In the genomic region with DNA sequence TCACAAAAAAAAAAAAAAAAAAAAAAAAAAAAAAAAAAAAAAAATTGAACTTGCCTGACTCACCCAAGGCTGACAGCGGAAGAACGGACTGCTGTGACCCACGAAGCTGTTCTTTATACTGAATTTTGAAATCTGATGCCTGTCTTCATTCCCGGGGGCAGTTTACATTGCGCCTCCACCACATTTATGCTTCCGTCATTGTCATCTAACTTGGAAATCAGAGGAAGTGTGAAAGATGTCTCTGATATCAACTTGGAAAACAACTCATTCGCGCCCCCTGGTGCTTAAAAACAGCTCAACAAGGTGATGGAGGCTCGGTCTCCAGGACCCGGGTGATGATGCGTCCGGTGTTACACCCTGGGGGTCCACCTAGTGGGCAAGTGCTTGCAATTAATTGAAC, we compare ENCODE assay signal across 9 mouse cellular contexts. TPM values are rescaled to one million over a fixed set of nuclear protein-coding genes. Genes with fewer than 3 reads are reported as not detected.
DNase-seq lines count a peak whose midpoint lies in the region; ATAC-seq lines count a peak whose summit lies in the region.
"Had no signal": no experiment of that assay in that cellular context is flagged by ENCODE, and none has a peak within 500 bp of the region (broad histone marks: within the 10 kb centered on the region; RNA-seq: fewer than 3 reads in every experiment).

No protein-coding gene starts in this region.

- no peaks in the 10 kb centered on the region; the same call in none of the 2 replicates for H3K4me1 ChIP-seq in brown adipose tissue, adult 24 weeks (ENCODE audit: control insufficient read depth, insufficient read depth, insufficient read length, low read length)
- H3K4me1 ChIP-seq in forebrain, embryonic 13.5 days: peaks cover 25% of the 10 kb centered on the region
- peaks cover 7% of the 10 kb centered on the region; the same call in 1 of the 2 replicates for H3K4me1 ChIP-seq in neural tube, embryonic 14.5 days (ENCODE audit: control insufficient read depth, insufficient read depth, low read length)

- ATAC-seq in forebrain, embryonic 13.5 days: no peak
- no peak for ATAC-seq in neural tube, embryonic 14.5 days (ENCODE audit: low read depth)

- intact Hi-C loops in heart, postnatal 25 days (cut with DNase I): loop anchor here (2.0 to 5.0 kb wide), 2 partner anchors 150 to 324 kb away; no protein-coding TSS in a partner anchor

- H3K27me3 ChIP-seq in forebrain, embryonic 13.5 days: peaks cover 18% of the 10 kb centered on the region
- no peaks in the 10 kb centered on the region for H3K27me3 ChIP-seq in neural tube, embryonic 14.5 days (ENCODE audit: control insufficient read depth, insufficient read depth, low read length)

- H3K4me3 ChIP-seq in brown adipose tissue, adult 24 weeks (ENCODE audit: insufficient read depth, low read depth, low read length): peak overlapping the region; percentile 49
- no peak overlapping the region for H3K4me3 ChIP-seq in forebrain, embryonic 13.5 days
- H3K4me3 ChIP-seq in neural tube, embryonic 14.5 days (ENCODE audit: low read depth, low read length): peak overlapping the region; percentile 92; the same call in 1 of the 2 replicates
- H3K4me3 ChIP-seq: erythroblast, embryonic 14.5 days had no signal

- WGBS in forebrain, embryonic 13.5 days: under 1% methylated on average over 12 of the region's 12 CpGs
- 2% methylated on average over 12 of the region's 12 CpGs for WGBS in neural tube, embryonic 14.5 days

- H3K9ac ChIP-seq in forebrain, embryonic 13.5 days: no peak overlapping the region
- no peak overlapping the region for H3K9ac ChIP-seq in neural tube, embryonic 14.5 days (replicated peaks; ENCODE audit: low read depth, low read length)

- no peaks in the 10 kb centered on the region for H3K36me3 ChIP-seq in forebrain, embryonic 13.5 days (ENCODE audit: poor library complexity, severe bottlenecking)
- no peaks in the 10 kb centered on the region for H3K36me3 ChIP-seq in neural tube, embryonic 14.5 days (ENCODE audit: control insufficient read depth, insufficient read depth, low read length)

- H3K4me2 ChIP-seq in forebrain, embryonic 13.5 days: peak overlapping the region; percentile 98
- peak overlapping the region; percentile 97; the same call in 1 of the 2 replicates for H3K4me2 ChIP-seq in neural tube, embryonic 14.5 days (ENCODE audit: low read depth, low read length)

- H3K9me3 ChIP-seq in forebrain, embryonic 13.5 days (replicated peaks): no peaks in the 10 kb centered on the region
- no peaks in the 10 kb centered on the region for H3K9me3 ChIP-seq in neural tube, embryonic 14.5 days (ENCODE audit: control insufficient read depth, low read length)

- DNase-seq in CD4-positive, CD25-positive, alpha-beta regulatory T cell, adult 2 months (ENCODE audit: low read depth, low spot score): peak; percentile 92
- peak; percentile 63 for DNase-seq in heart, postnatal 25 days (ENCODE audit: low spot score)
- DNase-seq in layer of hippocampus, adult 18-20 months (ENCODE audit: low spot score in 2 of 2): peak; percentile 81 to 97
- DNase-seq in lung, adult 18-20 months: peak; percentile 84 to 88
- peak; percentile 64 for DNase-seq in testis, postnatal 14 days (ENCODE audit: low spot score)

- no peak overlapping the region for H3K27ac ChIP-seq in brown adipose tissue, adult 24 weeks (replicated peaks; ENCODE audit: low read depth, low read length)
- no peak overlapping the region for H3K27ac ChIP-seq in forebrain, embryonic 13.5 days
- no peak overlapping the region for H3K27ac ChIP-seq in neural tube, embryonic 14.5 days (ENCODE audit: low read depth, low read length)

RNA-seq across cellular contexts. Expression of gene Nfil3, which starts 1.8 kb away (rescaled TPM):
- polyA plus RNA-seq in brown adipose tissue, adult 24 weeks (2012; ENCODE audit: insufficient read depth, insufficient read length, missing spikeins): 9.6 and 37.4 TPM in 2 replicates
- polyA plus RNA-seq in forebrain, embryonic 13.5 days (2015; fragmentation: Nextera tagmentation; extraction: Ambion mirVana): 37.0 and 37.8 TPM in 2 replicates
- total RNA-seq in heart, postnatal 25 days (2021): 10 to 100 TPM; 13.3 to 36.5 TPM
- 10 to 100 TPM; 18.8 to 22.0 TPM for total RNA-seq in layer of hippocampus, adult 18-20 months (2021)
- 49.5 and 52.7 TPM in 2 replicates for polyA plus RNA-seq in neural tube, embryonic 14.5 days (2014; fragmentation: Nextera tagmentation; extraction: Ambion mirVana)

RNA-seq across cellular contexts. Expression of gene Auh, which starts 53.2 kb away (rescaled TPM):
- polyA plus RNA-seq in brown adipose tissue, adult 24 weeks (2012; ENCODE audit: insufficient read depth, insufficient read length, missing spikeins): 196 and 200 TPM in 2 replicates
- polyA plus RNA-seq in forebrain, embryonic 13.5 days (2015; fragmentation: Nextera tagmentation; extraction: Ambion mirVana): 48.1 and 51.3 TPM in 2 replicates
- 100 to 1,000 TPM; 114 to 131 TPM for total RNA-seq in heart, postnatal 25 days (2021)
- 100 to 1,000 TPM; 108 to 111 TPM for total RNA-seq in layer of hippocampus, adult 18-20 months (2021)
- polyA plus RNA-seq in neural tube, embryonic 14.5 days (2014; fragmentation: Nextera tagmentation; extraction: Ambion mirVana): 63.6 and 65.8 TPM in 2 replicates
